Mouse (Mus musculus) cerebellum, adult 2 months (tissue): ENCODE results near the gene Slc25a19.

ENCODE experiments used
- CTCF ChIP-seq: fragments of 200-500 bp; IDR thresholded peaks from 2 replicates; pipeline ENCODE4 v1.5.1; 2011; ENCODE audit warnings: low read depth, mild to moderate bottlenecking, control low read depth, low read length, moderate library complexity, borderline replicate concordance; ENCODE audit not compliant: insufficient read depth
- POLR2A ChIP-seq: fragments of 200-500 bp; IDR thresholded peaks from 2 replicates; pipeline ENCODE4 v1.6.1; 2011; ENCODE audit warnings: low read length, control low read depth, borderline replicate concordance; ENCODE audit not compliant: insufficient read depth

GRCm38 (mm10) chr11:115603128-115603475, 25.0 kb downstream of the Slc25a19 start:
- no peak for TF ChIP-seq CTCF
- no peak for TF ChIP-seq POLR2A
